Comparison of ENCODE assay signal across 12 mouse cellular contexts in genomic region chr16:73424851-73425250, GRCm38 (mm10).
A peak's percentile ranks its signal among the peaks of the same experiment; 100 is the strongest.
DNase-seq lines count a peak whose midpoint lies in the region.
"Had no signal": no experiment of that assay in that cellular context is flagged by ENCODE, and none has a peak within 500 bp of the region (broad histone marks: within the 10 kb centered on the region; RNA-seq: fewer than 3 reads in every experiment).

No protein-coding gene starts in this region.

- peak; percentile 77 for DNase-seq in adrenal gland, postnatal 10 days
- no peak for DNase-seq in adrenal gland, adult 18-20 months (ENCODE audit: low spot score in 2 of 2)
- peak; percentile 32 for DNase-seq in gastrocnemius, postnatal 10 days
- no peak for DNase-seq in gastrocnemius, postnatal 36 days
- DNase-seq in kidney, postnatal 10 days = peak; percentile 13
- no peak for DNase-seq in kidney, postnatal 4 days
- DNase-seq in right cerebral cortex, postnatal 4 days = peak; percentile 12
- DNase-seq in right cerebral cortex, postnatal 25 days = no peak
- DNase-seq: kidney, adult 11 months; liver; lung, postnatal 14 days; thymus, postnatal 14 days had no signal

- intact Hi-C loops in gastrocnemius, postnatal 36 days (cut with DNase I) = no loop called here

Comparison
In these comparisons a context has a peak if more than half of its experiments do, and no peak if none do; other contexts are left out.
1. DNase-seq: peak in adrenal gland, postnatal 10 days (single experiment), gastrocnemius, postnatal 10 days (single experiment), kidney, postnatal 10 days (single experiment) and right cerebral cortex, postnatal 4 days (single experiment); none in adrenal gland, adult 18-20 months (0 of 2), gastrocnemius, postnatal 36 days (0 of 2), kidney, postnatal 4 days (0 of 2) and right cerebral cortex, postnatal 25 days (single experiment).